Mouse (Mus musculus) forebrain, postnatal 0 days (tissue): ENCODE data around the gene Ttc6. TPM values are rescaled to one million over a fixed set of nuclear protein-coding genes. Genes with fewer than 3 reads are reported as not detected.

Experiments
- ATAC-seq: fragments of 200-750 bp; cut with Nextera tagmentation; 2 replicates; pipeline ENCODE4 v1.8.0; 2017; ENCODE audit warnings: mild to moderate bottlenecking, moderate library complexity
- DNase-seq: peaks from one replicate; pipeline ENCODE4 v3.0.0-alpha.2; 2015
- H3K27ac ChIP-seq: fragments of 300-500 bp; sonication (generic); 2 replicates; pipeline ENCODE4 v1.5.1; 2014; ENCODE audit warnings: low read depth, mild to moderate bottlenecking, antibody characterized with exemption, low read length, moderate library complexity, mixed read lengths
- H3K27me3 ChIP-seq: fragments of 300-500 bp; sonication (generic); 2 replicates; pipeline ENCODE4 v1.6.1; 2014; ENCODE audit warnings: mild to moderate bottlenecking, low read length, mixed read lengths; ENCODE audit not compliant: insufficient read depth
- H3K36me3 ChIP-seq: fragments of 300-500 bp; sonication (generic); 2 replicates; pipeline ENCODE4 v1.6.1; 2014; ENCODE audit warnings: mild to moderate bottlenecking, moderate library complexity; ENCODE audit not compliant: insufficient read depth
- H3K4me1 ChIP-seq: fragments of 300-500 bp; sonication (generic); 2 replicates; pipeline ENCODE4 v1.6.1; 2014; ENCODE audit warnings: antibody characterized with exemption; ENCODE audit not compliant: insufficient read depth
- H3K4me2 ChIP-seq: fragments of 300-500 bp; sonication (generic); 2 replicates; pipeline ENCODE4 v1.6.1; 2014; ENCODE audit warnings: low read depth, mild to moderate bottlenecking, moderate library complexity
- H3K4me3 ChIP-seq: fragments of 300-500 bp; sonication (generic); 2 replicates; pipeline ENCODE4 v1.5.1; 2014; ENCODE audit warnings: low read depth, low read length, mixed read lengths
- H3K9ac ChIP-seq: fragments of 300-500 bp; sonication (generic); 2 replicates; pipeline ENCODE4 v1.6.1; 2014; ENCODE audit warnings: mild to moderate bottlenecking
- H3K9me3 ChIP-seq: fragments of 300-500 bp; sonication (generic); 2 replicates; pipeline ENCODE4 v1.6.1; 2016; ENCODE audit warnings: low read length
- CTCF ChIP-seq: sonication (generic); IDR thresholded peaks from 2 replicates; pipeline ENCODE4 v1.5.1; 2016; ENCODE audit warnings: antibody characterized with exemption, control low read depth, low read depth
- WGBS: fragments of 180-500 bp; shearing (Covaris S2); extraction: QIAGEN DNeasy Blood & Tissue Kit; methylation state at CpG from one replicate; pipeline ENCODE4 v1.1.7; 2014; 5-methylcytosine and 5-hydroxymethylcytosine counted together
- polyA plus RNA-seq: library from polyadenylated mRNA; unstranded; fragments of >200 nt; fragmentation: Nextera tagmentation; extraction: Ambion mirVana; gene quantifications from 2 replicates; pipeline ENCODE4 v1.2.1, GENCODE M21; 2015
- total RNA-seq: library from RNA; depleted of rRNA; stranded (reverse); fragments of >200 nt; gene quantifications from 2 replicates; pipeline ENCODE4 v1.2.3, GENCODE M21; 2014

Ttc6 gene
- total and polyA plus RNA-seq, 2 experiments from 2014 or later = 0.74 to 1.2 TPM

DNA sequence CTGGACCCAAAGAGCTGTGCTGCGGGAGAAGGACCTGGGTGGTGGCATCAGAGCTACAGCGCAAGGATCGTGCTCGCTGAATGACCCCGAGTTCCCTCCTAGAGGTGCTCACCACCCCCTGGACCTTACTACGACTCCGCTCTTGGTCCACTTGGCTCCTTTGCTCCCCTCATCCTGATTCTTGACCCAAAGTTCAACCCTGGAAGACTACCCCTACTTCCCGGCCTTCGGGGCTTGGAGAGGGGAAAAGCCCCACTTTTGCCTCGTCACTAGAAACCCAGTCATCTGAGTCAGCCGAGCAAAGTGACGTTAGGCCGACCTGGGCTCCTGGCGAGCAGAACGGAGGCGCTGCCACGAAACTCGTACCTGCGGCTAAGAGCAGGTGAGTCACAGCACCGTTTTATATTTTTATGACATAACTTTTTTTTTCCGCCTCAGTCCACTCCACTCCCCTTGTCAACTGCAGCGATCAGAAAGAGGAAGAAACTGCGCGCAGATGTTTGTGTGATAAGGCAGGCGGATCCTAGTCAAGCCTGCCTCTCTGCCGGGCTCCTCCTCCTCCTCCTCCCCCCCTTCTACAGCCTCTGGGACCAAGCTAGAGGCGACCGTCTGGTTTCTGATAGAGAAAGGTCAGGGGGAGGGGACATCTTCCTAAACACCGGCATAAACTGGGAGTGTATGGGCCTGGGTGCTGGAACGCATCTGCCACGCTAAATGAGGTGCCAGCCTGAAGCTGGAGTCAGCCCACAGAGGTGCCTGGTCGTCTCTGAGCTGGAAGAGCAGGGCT is 17.3 kb upstream of the Ttc6 start, which contains the start of gene Foxa1:
Gene Foxa1, minus strand, starts transcription at position 502 of the 787 bp plus-strand sequence.
- Histone ChIP-seq H3K27me3 (peaks cover 84% of the 10 kb centered on the region), H3K36me3 (no peaks in the 10 kb centered on the region), H3K9me3 (no peaks in the 10 kb centered on the region), H3K9ac (0 out of 2 replicates have a peak within 1 kb of the TSS, but pooled peaks have one; percentile 10), H3K4me1 (no peaks in the 10 kb centered on the region), H3K4me3 (peak within 1 kb of the TSS; percentile 36), H3K4me2 (peak within 1 kb of the TSS; percentile 71), H3K27ac (no peak within 1 kb of the TSS)
- no peak for TF ChIP-seq CTCF
- DNase-seq (no peak), ATAC-seq (no peak)
- WGBS = 1% methylated on average over 32 of the region's 32 CpGs

GRCm38 (mm10) chr12:57547890-57548289 is 16.0 kb upstream of the Ttc6 start:
- H3K4me2 ChIP-seq = no peak overlapping the region
- ATAC-seq (no peak), DNase-seq (no peak)
- 1% methylated on average over 9 of the region's 9 CpGs for WGBS
- TF ChIP-seq CTCF = no peak
- no peak overlapping the region for H3K9ac ChIP-seq
- no peaks in the 10 kb centered on the region for H3K4me1 ChIP-seq
- H3K27ac ChIP-seq = no peak overlapping the region
- H3K27me3 ChIP-seq = peaks cover 88% of the 10 kb centered on the region
- no peaks in the 10 kb centered on the region for H3K9me3 ChIP-seq
- H3K4me3 ChIP-seq = no peak overlapping the region
- H3K36me3 ChIP-seq = no peaks in the 10 kb centered on the region

DNA sequence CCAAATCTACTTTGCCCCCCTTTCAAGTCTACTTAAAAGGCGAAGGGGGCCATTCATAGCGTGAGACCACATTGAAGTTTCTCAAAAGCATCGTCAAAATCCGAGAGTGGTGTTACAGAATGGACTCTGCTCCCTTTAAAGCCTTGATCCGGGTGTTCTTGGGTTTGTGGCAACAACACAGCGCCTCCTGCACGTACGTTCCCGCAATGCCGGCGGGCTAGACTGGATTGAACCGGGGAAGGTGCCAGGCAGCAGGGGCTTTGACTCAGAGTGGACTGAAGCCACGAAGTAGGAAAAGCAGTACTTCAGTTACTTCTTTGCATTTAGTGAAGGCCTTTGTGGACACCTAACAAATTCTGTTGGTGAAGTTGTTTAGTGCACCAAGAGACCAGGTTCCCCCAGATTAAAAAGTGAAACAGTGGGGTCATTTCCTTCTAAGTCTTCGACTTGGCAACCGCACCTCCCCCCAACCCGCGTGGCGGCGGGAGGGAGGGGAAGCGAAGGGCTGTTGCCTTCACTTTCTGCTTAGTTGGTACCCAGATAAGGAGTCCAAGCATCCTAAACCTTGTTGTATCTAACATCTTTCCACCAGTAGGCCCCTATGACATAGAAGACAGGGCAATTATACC is 15.4 kb upstream of the Ttc6 start:
- DNase-seq (peak; percentile 40), ATAC-seq (no peak)
- H3K36me3 ChIP-seq = no peaks in the 10 kb centered on the region
- no peak overlapping the region for H3K27ac ChIP-seq
- H3K4me3 ChIP-seq = no peak overlapping the region
- H3K27me3 ChIP-seq = peaks cover 89% of the 10 kb centered on the region
- no peaks in the 10 kb centered on the region for H3K9me3 ChIP-seq
- no peak overlapping the region for H3K4me2 ChIP-seq
- peak; percentile 44 for TF ChIP-seq CTCF
- 1% methylated on average over 20 of the region's 20 CpGs for WGBS
- no peak overlapping the region for H3K9ac ChIP-seq
- H3K4me1 ChIP-seq = no peaks in the 10 kb centered on the region

- Histone ChIP-seq H3K36me3 (no peaks in the 10 kb centered on the region), H3K4me1 (no peaks in the 10 kb centered on the region), H3K4me3 (no peak overlapping the region), H3K4me2 (no peak overlapping the region), H3K27ac (no peak overlapping the region), H3K27me3 (peaks cover 89% of the 10 kb centered on the region), H3K9me3 (no peaks in the 10 kb centered on the region), H3K9ac (no peak overlapping the region)
- TF ChIP-seq CTCF = no peak
- no peak for DNase-seq
- no peak for ATAC-seq
- WGBS = 3% methylated on average over 25 of the region's 25 CpGs
These were observed 14.8 kb upstream of the Ttc6 start for GRCm38 (mm10) chr12:57548981-57549666.

- no peak for TF ChIP-seq CTCF
- Histone ChIP-seq H3K4me3 (no peak overlapping the region), H3K4me1 (no peaks in the 10 kb centered on the region), H3K4me2 (no peak overlapping the region), H3K9ac (no peak overlapping the region), H3K27me3 (peaks cover 88% of the 10 kb centered on the region), H3K36me3 (no peaks in the 10 kb centered on the region), H3K27ac (no peak overlapping the region), H3K9me3 (no peaks in the 10 kb centered on the region)
- WGBS = 1% methylated on average over 15 of the region's 15 CpGs
- ATAC-seq = no peak
- no peak for DNase-seq
These were observed 14.2 kb upstream of the Ttc6 start for GRCm38 (mm10) chr12:57549667-57550160.

- WGBS = 1% methylated on average over 31 of the region's 31 CpGs
- ATAC-seq (no peak), DNase-seq (no peak)
- Histone ChIP-seq H3K4me2 (no peak overlapping the region), H3K27me3 (peaks cover 91% of the 10 kb centered on the region), H3K4me1 (no peaks in the 10 kb centered on the region), H3K9ac (no peak overlapping the region), H3K36me3 (no peaks in the 10 kb centered on the region), H3K9me3 (no peaks in the 10 kb centered on the region), H3K27ac (no peak overlapping the region), H3K4me3 (no peak overlapping the region)
- TF ChIP-seq CTCF = no peak
These were observed 13.6 kb upstream of the Ttc6 start for GRCm38 (mm10) chr12:57550181-57550808.
